Mouse (Mus musculus) limb, embryonic 14.5 days (tissue): ENCODE measurements at regions not wholly inside any gene's neighbourhood (a gene's known extent, or its start where the extent isn't known, plus 50 kb on each side); places are given as distances from the start of the nearest gene placed in this dataset.

Experiments used
- ATAC-seq: fragments of 200-750 bp; cut with Nextera tagmentation; 2 replicates; pipeline ENCODE4 v1.8.0; 2017; ENCODE audit warnings: low read depth, moderate number of reproducible peaks, moderate TSS enrichment; ENCODE audit not compliant: low FRiP score
- DNase-seq: peaks from one replicate; pipeline ENCODE4 v3.0.0-alpha.2; 2015; ENCODE audit warnings: low spot score
- H3K27ac ChIP-seq: fragments of 300-500 bp; sonication (generic); replicated peaks from 2 replicates; pipeline ENCODE4 v1.5.1; 2014; ENCODE audit warnings: low read depth, mild to moderate bottlenecking, low read length, moderate library complexity, mixed read lengths
- H3K27me3 ChIP-seq: fragments of 300-500 bp; sonication (generic); 2 replicates; pipeline ENCODE4 v1.6.1; 2014; ENCODE audit warnings: low read length, mixed read lengths; ENCODE audit not compliant: control insufficient read depth, insufficient read depth
- H3K36me3 ChIP-seq: fragments of 300-500 bp; sonication (generic); 2 replicates; pipeline ENCODE4 v1.6.1; 2014; ENCODE audit warnings: mild to moderate bottlenecking, low read length, moderate library complexity, mixed read lengths; ENCODE audit not compliant: control insufficient read depth, insufficient read depth
- H3K4me1 ChIP-seq: fragments of 300-500 bp; sonication (generic); 2 replicates; pipeline ENCODE4 v1.6.1; 2014; ENCODE audit warnings: antibody characterized with exemption, low read length, mixed read lengths; ENCODE audit not compliant: control insufficient read depth, insufficient read depth
- H3K4me2 ChIP-seq: fragments of 300-500 bp; sonication (generic); replicated peaks from 2 replicates; pipeline ENCODE4 v1.6.1; 2014; ENCODE audit warnings: low read depth, mild to moderate bottlenecking, low read length, moderate library complexity; ENCODE audit not compliant: severe bottlenecking
- H3K4me3 ChIP-seq: fragments of 300-500 bp; sonication (generic); replicated peaks from 2 replicates; pipeline ENCODE4 v1.5.1; 2014; ENCODE audit warnings: low read length
- H3K9ac ChIP-seq: fragments of 300-500 bp; sonication (generic); 2 replicates; pipeline ENCODE4 v1.6.1; 2014; ENCODE audit warnings: mild to moderate bottlenecking, low read depth, low read length, moderate library complexity; ENCODE audit not compliant: severe bottlenecking
- H3K9me3 ChIP-seq: fragments of 300-500 bp; sonication (generic); 2 replicates; pipeline ENCODE4 v1.6.1; 2016; ENCODE audit warnings: low read length; ENCODE audit not compliant: control insufficient read depth
- POLR2A ChIP-seq: fragments of 200-500 bp; IDR thresholded peaks from 2 replicates; pipeline ENCODE4 v1.8.0; 2012; ENCODE audit warnings: inconsistent platforms, mild to moderate bottlenecking, moderate library complexity, borderline replicate concordance; ENCODE audit not compliant: insufficient read depth, insufficient read length; ENCODE audit errors: extremely low read depth
- WGBS: fragments of 180-500 bp; shearing (Covaris S2); extraction: QIAGEN DNeasy Blood & Tissue Kit; methylation state at CpG from one replicate; pipeline ENCODE4 v1.1.7; 2014; 5-methylcytosine and 5-hydroxymethylcytosine counted together

- H3K27ac ChIP-seq, result no peak overlapping the region
- ATAC-seq, result no peak
- no peaks in the 10 kb centered on the region for H3K36me3 ChIP-seq
- H3K4me3 ChIP-seq, result no peak overlapping the region
- no peak for DNase-seq
- H3K27me3 ChIP-seq, result no peaks in the 10 kb centered on the region
- no peaks in the 10 kb centered on the region for H3K9me3 ChIP-seq
- no peak overlapping the region for H3K4me2 ChIP-seq
- WGBS, result 92% methylated on average over 5 of the region's 5 CpGs
- TF ChIP-seq POLR2A, result no peak
- no peaks in the 10 kb centered on the region for H3K4me1 ChIP-seq
- H3K9ac ChIP-seq, result no peak overlapping the region
Observed at GRCm38 (mm10) chr10:99423406-99423805, 160.4 kb downstream of the Dusp6 start.

GRCm38 (mm10) chr10:99425265-99425664 lies 162.2 kb downstream of the Dusp6 start:
- 84% methylated on average over 4 of the region's 4 CpGs for WGBS
- DNase-seq (no peak), ATAC-seq (no peak)
- H3K36me3 ChIP-seq, result no peaks in the 10 kb centered on the region
- H3K27me3 ChIP-seq, result no peaks in the 10 kb centered on the region
- H3K4me1 ChIP-seq, result no peaks in the 10 kb centered on the region
- no peak overlapping the region for H3K9ac ChIP-seq
- no peak overlapping the region for H3K27ac ChIP-seq
- TF ChIP-seq POLR2A, result no peak
- H3K4me3 ChIP-seq, result no peak overlapping the region
- no peaks in the 10 kb centered on the region for H3K9me3 ChIP-seq
- H3K4me2 ChIP-seq, result no peak overlapping the region

GRCm38 (mm10) chr10:99430175-99430574 lies 167.1 kb downstream of the Dusp6 start:
- no peak overlapping the region for H3K9ac ChIP-seq
- no peak for ATAC-seq

GRCm38 (mm10) chr10:99430669-99431561 lies 167.9 kb downstream of the Dusp6 start:
- Histone ChIP-seq H3K4me3 (no peak overlapping the region), H3K9me3 (no peaks in the 10 kb centered on the region), H3K9ac (no peak overlapping the region), H3K36me3 (no peaks in the 10 kb centered on the region), H3K4me1 (no peaks in the 10 kb centered on the region), H3K4me2 (no peak overlapping the region), H3K27me3 (no peaks in the 10 kb centered on the region), H3K27ac (no peak overlapping the region)
- 83% methylated on average over 16 of the region's 16 CpGs for WGBS
- DNase-seq, result no peak
- no peak for TF ChIP-seq POLR2A
- ATAC-seq, result no peak

More at GRCm38 (mm10) chr10:99430175-99430574, 167.1 kb downstream of the Dusp6 start:
- Histone ChIP-seq H3K36me3 (no peaks in the 10 kb centered on the region), H3K27me3 (no peaks in the 10 kb centered on the region), H3K4me3 (no peak overlapping the region), H3K4me2 (no peak overlapping the region), H3K9me3 (no peaks in the 10 kb centered on the region), H3K4me1 (no peaks in the 10 kb centered on the region), H3K27ac (no peak overlapping the region)
- no peak for TF ChIP-seq POLR2A
- 59% methylated on average over 9 of the region's 9 CpGs for WGBS
- DNase-seq, result no peak

DNA sequence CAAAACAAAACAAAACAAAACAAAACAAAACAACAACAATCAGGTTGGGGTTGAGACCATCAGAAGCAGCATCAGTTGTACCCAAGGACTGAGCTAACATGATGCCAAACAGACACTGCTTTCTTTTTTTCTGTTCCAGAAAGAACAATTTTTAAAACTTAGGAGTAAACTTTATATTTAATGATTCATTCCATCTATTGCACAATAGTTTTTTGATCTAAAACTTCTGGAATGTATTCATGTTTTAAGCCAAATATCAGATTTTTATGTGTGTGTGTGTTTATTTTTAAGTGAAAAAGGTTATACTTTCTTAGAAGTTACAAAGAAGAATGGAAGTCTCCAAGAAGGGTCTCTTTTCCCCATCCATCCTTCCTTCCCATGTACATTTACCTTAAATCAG lies 174.0 kb downstream of the Dusp6 start:
- Histone ChIP-seq H3K27me3 (no peaks in the 10 kb centered on the region), H3K9ac (no peak overlapping the region), H3K4me1 (no peaks in the 10 kb centered on the region), H3K27ac (no peak overlapping the region), H3K4me2 (no peak overlapping the region), H3K9me3 (no peaks in the 10 kb centered on the region), H3K36me3 (no peaks in the 10 kb centered on the region), H3K4me3 (no peak overlapping the region)
- ATAC-seq (no peak), DNase-seq (no peak)
- no peak for TF ChIP-seq POLR2A
